Mouse (Mus musculus) kidney, postnatal 0 days (tissue): ENCODE data around the gene Duox2. TPM values are rescaled to one million over a fixed set of nuclear protein-coding genes. Genes with fewer than 3 reads are reported as not detected.

Experiments
- ATAC-seq: fragments of 200-750 bp; cut with Nextera tagmentation; replicated peaks from 2 replicates; pipeline ENCODE4 v1.8.0; 2017; ENCODE audit warnings: low read depth, moderate number of reproducible peaks, moderate TSS enrichment, moderate library complexity; ENCODE audit not compliant: low FRiP score
- DNase-seq: peaks from one replicate; pipeline ENCODE4 v3.0.0-alpha.2; 2016; ENCODE audit warnings: low spot score
- H3K27ac ChIP-seq: fragments of 300-500 bp; sonication (generic); 2 replicates; pipeline ENCODE4 v1.5.1; 2014; ENCODE audit warnings: mild to moderate bottlenecking
- H3K27me3 ChIP-seq: fragments of 300-500 bp; sonication (generic); 2 replicates; pipeline ENCODE4 v1.6.1; 2014; ENCODE audit warnings: low read length, mixed read lengths; ENCODE audit not compliant: insufficient read depth
- H3K36me3 ChIP-seq: fragments of 300-500 bp; sonication (generic); 2 replicates; pipeline ENCODE4 v1.6.1; 2014; ENCODE audit warnings: low read length, mixed read lengths; ENCODE audit not compliant: insufficient read depth
- H3K4me1 ChIP-seq: fragments of 300-500 bp; sonication (generic); replicated peaks from 2 replicates; pipeline ENCODE4 v1.6.1; 2014; ENCODE audit warnings: antibody characterized with exemption, low read length, mixed read lengths; ENCODE audit not compliant: insufficient read depth
- H3K4me2 ChIP-seq: fragments of 300-500 bp; sonication (generic); 2 replicates; pipeline ENCODE4 v1.6.1; 2014; ENCODE audit warnings: mild to moderate bottlenecking, low read length, moderate library complexity, mixed read lengths
- H3K4me3 ChIP-seq: fragments of 300-500 bp; sonication (generic); replicated peaks from 2 replicates; pipeline ENCODE4 v1.5.1; 2014; ENCODE audit warnings: low read depth, low read length
- H3K9ac ChIP-seq: fragments of 300-500 bp; sonication (generic); 2 replicates; pipeline ENCODE4 v1.6.1; 2014; ENCODE audit warnings: low read depth, low read length
- H3K9me3 ChIP-seq: fragments of 300-500 bp; sonication (generic); replicated peaks from 2 replicates; pipeline ENCODE4 v1.6.1; 2016; ENCODE audit warnings: low read length, inconsistent platforms, mixed read lengths
- CTCF ChIP-seq: IDR thresholded peaks from 2 replicates; pipeline ENCODE4 v1.5.1; 2016; ENCODE audit warnings: antibody characterized with exemption, low read depth, mild to moderate bottlenecking, moderate library complexity
- WGBS: fragments of 180-500 bp; shearing (Covaris S2); extraction: QIAGEN DNeasy Blood & Tissue Kit; methylation state at CpG from one replicate; pipeline ENCODE4 v1.1.7; 2014; 5-methylcytosine and 5-hydroxymethylcytosine counted together
- polyA plus RNA-seq: library from polyadenylated mRNA; unstranded; fragments of >200 nt; fragmentation: Nextera tagmentation; extraction: Ambion mirVana; gene quantifications from 2 replicates; pipeline ENCODE4 v1.2.1, GENCODE M21; 2015

Duox2 gene
- polyA plus RNA-seq, 1 experiment from 2014 or later: 0.04 TPM

DNA sequence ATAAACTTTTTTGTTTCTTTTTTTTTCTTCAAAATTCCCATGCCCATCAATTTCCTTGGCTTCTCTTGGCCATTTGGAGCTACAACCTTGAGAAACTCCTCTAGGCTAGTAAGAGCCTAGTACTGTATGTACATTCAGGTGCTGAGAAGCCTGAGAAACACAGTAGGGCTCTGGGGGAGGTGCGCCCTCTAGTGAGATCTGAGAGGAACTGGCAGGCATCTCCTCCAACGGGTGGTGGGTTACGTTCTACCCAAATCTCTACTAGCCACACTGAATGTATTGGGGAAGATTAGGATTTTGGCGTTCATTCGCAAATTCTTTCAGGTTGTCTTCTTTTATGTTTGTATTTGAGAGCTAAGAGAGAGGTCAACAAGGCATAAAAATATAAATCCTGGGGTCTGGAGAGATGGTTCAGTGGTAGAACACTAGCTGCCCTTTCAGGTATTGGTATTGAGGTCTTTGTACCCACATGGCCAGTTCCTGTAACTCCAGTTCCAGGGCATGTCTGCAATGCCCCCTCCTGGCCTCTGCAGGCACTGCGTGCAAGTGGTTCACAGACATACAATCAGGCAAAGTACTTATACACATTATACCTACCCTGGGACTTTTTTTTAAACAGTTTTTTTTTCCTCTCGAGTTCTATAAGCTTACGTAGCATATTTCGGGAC, 4.5 kb upstream of the Duox2 start:
- no peak overlapping the region for H3K9ac ChIP-seq
- ATAC-seq (peak; percentile 71; the same call in 1 of the 2 replicates), DNase-seq (peak; percentile 74)
- no peak overlapping the region for H3K4me3 ChIP-seq
- H3K4me2 ChIP-seq: no peak overlapping the region
- TF ChIP-seq CTCF: peak; percentile 59
- peaks cover 22% of the 10 kb centered on the region; the same call in 1 of the 2 replicates for H3K4me1 ChIP-seq
- no peak overlapping the region for H3K27ac ChIP-seq
- no peaks in the 10 kb centered on the region for H3K9me3 ChIP-seq
- no peaks in the 10 kb centered on the region for H3K36me3 ChIP-seq
- peaks cover 56% of the 10 kb centered on the region for H3K27me3 ChIP-seq
- 9% methylated on average over 9 of the region's 9 CpGs for WGBS

DNA sequence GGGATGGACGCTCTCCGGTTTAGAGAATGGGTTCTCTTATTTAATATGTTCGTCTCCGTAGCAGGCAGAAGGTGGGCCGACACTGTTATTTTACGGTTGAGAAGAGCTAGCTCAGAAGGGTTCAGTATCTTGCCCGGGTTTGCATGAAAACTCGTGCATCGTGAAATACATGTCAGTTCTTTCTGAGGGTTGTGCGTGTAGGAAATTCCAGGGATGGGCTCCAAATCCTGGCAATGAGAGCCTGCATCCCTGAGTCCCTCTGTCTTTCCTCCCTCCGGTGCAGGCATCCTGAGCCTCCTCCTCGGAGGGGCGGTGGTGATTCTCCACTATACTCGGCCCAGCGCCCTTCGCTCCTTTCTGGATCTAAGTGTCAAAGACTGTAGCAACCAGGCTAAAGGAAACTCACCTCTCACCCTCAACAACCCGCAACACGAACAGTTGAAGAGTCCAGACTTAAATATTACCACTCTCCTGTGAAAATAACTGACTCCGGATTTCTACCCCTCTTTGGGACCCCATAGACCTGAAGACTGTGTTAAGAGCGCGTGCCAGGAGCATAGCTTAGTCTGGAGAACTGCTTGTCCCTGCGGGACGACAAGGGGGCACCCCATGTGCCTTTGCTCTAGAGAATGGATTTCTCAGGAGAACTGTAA, 3.8 kb upstream of the Duox2 start:
- ATAC-seq (no peak), DNase-seq (no peak)
- H3K9me3 ChIP-seq: no peaks in the 10 kb centered on the region
- peak overlapping the region; percentile 50 for H3K4me2 ChIP-seq
- H3K27ac ChIP-seq: no peak overlapping the region
- 10% methylated on average over 23 of the region's 23 CpGs for WGBS
- H3K9ac ChIP-seq: no peak overlapping the region
- peaks cover 22% of the 10 kb centered on the region; the same call in 1 of the 2 replicates for H3K4me1 ChIP-seq
- peak overlapping the region; percentile 19 for H3K4me3 ChIP-seq
- H3K27me3 ChIP-seq: peaks cover 59% of the 10 kb centered on the region
- no peak for TF ChIP-seq CTCF
- H3K36me3 ChIP-seq: no peaks in the 10 kb centered on the region

DNA sequence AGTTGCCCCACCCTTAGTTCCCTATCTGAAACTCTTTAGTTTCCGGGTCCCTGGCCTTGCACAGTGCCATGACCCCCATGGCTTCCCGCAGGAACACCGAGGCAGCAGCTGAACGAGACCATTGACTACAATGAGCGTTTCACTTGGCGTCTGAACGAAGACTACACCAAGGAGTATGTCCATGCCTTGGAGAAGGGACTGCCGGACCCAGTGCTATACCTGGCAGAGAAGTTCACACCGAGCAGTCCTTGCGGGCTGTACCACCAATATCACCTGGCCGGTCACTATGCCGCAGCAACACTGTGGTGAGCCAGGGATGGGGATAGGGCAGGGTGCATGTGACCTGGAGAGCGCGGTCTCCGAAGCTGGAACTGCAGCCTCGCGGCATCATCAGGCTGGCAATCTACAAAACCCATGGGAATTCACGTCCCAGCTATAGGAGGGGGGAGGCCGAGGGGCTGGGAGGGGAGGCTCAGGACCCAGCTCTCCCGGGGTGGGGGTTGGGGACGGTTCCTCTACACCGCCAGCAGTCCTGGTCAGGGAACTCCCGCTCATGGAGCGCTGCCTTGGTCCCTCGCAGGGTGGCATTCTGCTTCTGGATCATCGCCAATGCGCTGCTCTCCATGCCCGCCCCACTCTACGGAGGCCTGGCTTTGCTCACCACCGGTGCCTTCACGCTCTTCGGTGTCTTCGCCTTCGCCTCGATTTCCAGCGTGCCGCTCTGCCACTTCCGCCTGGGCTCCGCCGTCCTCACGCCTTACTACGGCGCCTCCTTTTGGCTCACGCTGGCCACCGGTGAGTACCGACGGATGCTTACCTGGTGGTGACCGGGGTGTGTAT, 3.1 kb upstream of the Duox2 start:
- WGBS: under 1% methylated on average over 48 of the region's 48 CpGs
- H3K27ac ChIP-seq: no peak overlapping the region
- TF ChIP-seq CTCF: no peak
- peaks cover 22% of the 10 kb centered on the region; the same call in 1 of the 2 replicates for H3K4me1 ChIP-seq
- H3K36me3 ChIP-seq: no peaks in the 10 kb centered on the region
- H3K9ac ChIP-seq: no peak overlapping the region
- H3K27me3 ChIP-seq: peaks cover 59% of the 10 kb centered on the region
- peak overlapping the region; percentile 19 for H3K4me3 ChIP-seq
- DNase-seq: no peak
- H3K4me2 ChIP-seq: peak overlapping the region; percentile 50
- H3K9me3 ChIP-seq: no peaks in the 10 kb centered on the region
- no peak for ATAC-seq

DNA sequence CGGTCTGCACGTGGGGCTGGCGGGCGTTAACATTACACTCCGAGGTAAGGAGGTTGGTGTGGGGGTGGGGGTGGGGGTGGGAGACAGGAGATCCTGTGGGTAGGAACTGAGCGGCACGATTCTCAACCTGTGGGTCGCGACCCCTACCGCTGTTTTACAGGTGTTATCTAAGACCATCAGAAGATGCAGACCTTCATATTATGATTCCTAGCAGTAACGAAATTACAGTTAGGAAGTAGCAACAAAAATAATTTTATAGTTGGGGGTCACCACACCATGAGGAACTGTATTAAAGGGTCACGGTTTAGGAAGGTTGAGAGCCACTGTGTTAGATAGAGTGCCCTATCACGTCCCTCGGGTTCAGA, 2.4 kb upstream of the Duox2 start:
- DNase-seq (no peak), ATAC-seq (no peak)
- Histone ChIP-seq H3K27me3 (peaks cover 61% of the 10 kb centered on the region), H3K27ac (no peak overlapping the region), H3K4me3 (peak overlapping the region; percentile 19), H3K4me2 (peak overlapping the region; percentile 50; the same call in 1 of the 2 replicates), H3K9ac (no peak overlapping the region), H3K4me1 (peaks cover 22% of the 10 kb centered on the region; the same call in 1 of the 2 replicates), H3K36me3 (no peaks in the 10 kb centered on the region), H3K9me3 (no peaks in the 10 kb centered on the region)
- WGBS: 5% methylated on average over 14 of the region's 14 CpGs
- TF ChIP-seq CTCF: no peak

DNA sequence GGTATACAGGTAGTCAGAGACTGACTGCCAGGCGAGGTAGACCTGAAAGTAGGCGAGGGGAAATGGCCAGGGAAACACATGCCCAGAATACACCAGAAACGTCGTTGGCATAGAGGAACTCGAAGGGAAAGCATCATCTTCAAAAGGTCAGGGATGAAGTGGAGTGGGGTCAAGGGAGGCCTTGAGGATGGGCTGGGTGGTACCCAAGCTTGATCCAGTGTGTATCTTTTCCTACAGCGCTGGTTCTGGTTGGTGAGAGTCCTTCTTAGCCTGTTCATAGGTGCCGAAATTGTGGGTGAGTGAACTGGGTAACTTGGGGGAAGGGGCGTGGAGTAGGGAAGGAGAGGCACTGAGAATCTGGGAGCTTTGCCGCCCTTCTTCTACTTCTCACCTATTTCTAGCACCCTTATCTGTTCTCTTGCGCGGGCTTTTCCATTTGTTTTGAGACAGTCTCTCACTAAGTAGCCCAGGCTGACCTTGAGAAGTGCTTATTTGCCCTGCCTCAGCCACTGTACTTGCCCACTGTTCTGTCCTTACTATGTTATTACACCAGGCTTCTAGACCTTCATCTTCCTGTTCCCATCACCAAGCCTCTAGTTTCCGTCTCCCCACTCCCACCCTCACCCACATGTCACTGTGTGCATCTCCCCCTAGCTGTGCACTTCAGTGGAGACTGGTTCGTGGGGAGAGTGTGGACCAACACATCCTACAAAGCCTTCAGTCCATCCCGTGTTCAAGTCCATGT, 1.8 kb upstream of the Duox2 start:
- no peaks in the 10 kb centered on the region for H3K9me3 ChIP-seq
- 15% methylated on average over 14 of the region's 14 CpGs for WGBS
- H3K9ac ChIP-seq: no peak overlapping the region
- ATAC-seq (no peak), DNase-seq (no peak)
- no peak overlapping the region for H3K27ac ChIP-seq
- peaks cover 66% of the 10 kb centered on the region for H3K27me3 ChIP-seq
- peaks cover 22% of the 10 kb centered on the region; the same call in 1 of the 2 replicates for H3K4me1 ChIP-seq
- H3K4me3 ChIP-seq: no peak overlapping the region
- H3K36me3 ChIP-seq: no peaks in the 10 kb centered on the region
- TF ChIP-seq CTCF: no peak
- no peak overlapping the region for H3K4me2 ChIP-seq
